Mouse (Mus musculus) ES-E14 (cell line): ENCODE results near the gene Naa15. TPM values are rescaled to one million over a fixed set of nuclear protein-coding genes. Genes with fewer than 3 reads are reported as not detected.
A peak's percentile ranks its signal among the peaks of the same experiment; 100 is the strongest.

Source experiments
- DNase-seq: peaks from one replicate; pipeline ENCODE4 v3.0.0-alpha.2; 2013; ENCODE audit warnings: low read depth, low spot score
- H3K27ac ChIP-seq: 2 replicates; pipeline ENCODE4 v1.5.1; 2012; ENCODE audit warnings: low read depth, mild to moderate bottlenecking, low read length, moderate library complexity, mixed read lengths; ENCODE audit not compliant: poor library complexity, insufficient read depth, severe bottlenecking
- H3K36me3 ChIP-seq: 2 replicates; pipeline ENCODE4 v1.6.1; 2012; ENCODE audit warnings: mild to moderate bottlenecking, low read length, moderate library complexity, mixed read lengths; ENCODE audit not compliant: control insufficient read depth, poor library complexity, insufficient read depth, severe bottlenecking
- H3K4me1 ChIP-seq, 2 experiments: fragments of 150-350 bp in 1 of 2; sonication (generic) in 1 of 2; 2 replicates each; pipeline ENCODE4 v1.6.1; 2012; ENCODE audit warnings: low read length in 2 of 2, mild to moderate bottlenecking in 1 of 2, mixed read lengths in 1 of 2; ENCODE audit not compliant: control insufficient read depth in 2 of 2, insufficient read depth in 2 of 2, poor library complexity in 1 of 2
- H3K4me3 ChIP-seq, 2 experiments: fragments of 150-350 bp in 1 of 2; sonication (generic) in 1 of 2; 2 replicates each; pipeline ENCODE4 v1.5.1; 2012; ENCODE audit warnings: low read length in 2 of 2, low read depth in 1 of 2, mild to moderate bottlenecking in 1 of 2, mixed read lengths in 1 of 2; ENCODE audit not compliant: insufficient read depth in 1 of 2, poor library complexity in 1 of 2, severe bottlenecking in 1 of 2
- H3K9ac ChIP-seq: 2 replicates; pipeline ENCODE4 v1.6.1; 2012; ENCODE audit warnings: low read depth, mild to moderate bottlenecking, low read length, mixed read lengths; ENCODE audit not compliant: poor library complexity, insufficient read depth, severe bottlenecking
- H3K9me3 ChIP-seq: fragments of 150-350 bp; sonication (generic); 2 replicates; pipeline ENCODE4 v1.6.1; 2012; ENCODE audit warnings: low read depth, mild to moderate bottlenecking, low read length; ENCODE audit not compliant: control insufficient read depth, insufficient read depth
- CHD2 ChIP-seq: IDR thresholded peaks from 2 replicates; pipeline ENCODE4 v1.6.1; 2014; ENCODE audit warnings: mild to moderate bottlenecking, low read depth, low read length, inconsistent platforms
- HCFC1 ChIP-seq: IDR thresholded peaks from 2 replicates; pipeline ENCODE4 v1.6.1; 2012; ENCODE audit warnings: low read length, inconsistent platforms, borderline replicate concordance; ENCODE audit not compliant: insufficient read depth
- MAFK ChIP-seq: IDR thresholded peaks from 2 replicates; pipeline ENCODE4 v1.6.1; 2014; ENCODE audit warnings: mild to moderate bottlenecking, low read depth, low read length, inconsistent platforms; ENCODE audit not compliant: insufficient read depth
- ZC3H11A ChIP-seq: IDR thresholded peaks from 2 replicates; pipeline ENCODE4 v1.6.1; 2012; ENCODE audit warnings: low read depth, mild to moderate bottlenecking, inconsistent platforms, low read length, borderline replicate concordance
- ZNF384 ChIP-seq: IDR thresholded peaks from 2 replicates; pipeline ENCODE4 v1.6.1; 2012; ENCODE audit warnings: low read depth, low read length, inconsistent platforms
- in situ Hi-C, 2 experiments: fragments of 600-800 bp; cut with MboI; formaldehyde crosslinking; loops; one replicate each; pipeline ENCODE4 v1.15.1; 2025; ENCODE audit warnings: low sequenced_read_pairs in 2 of 2, inconsistent platforms in 1 of 2; ENCODE audit not compliant: unreplicated experiment in 2 of 2
- total RNA-seq: library from RNA; depleted of rRNA; stranded (reverse); fragments of 300-350 nt; gene quantifications from 2 replicates; pipeline ENCODE4 v1.2.3, GENCODE M21; 2012; rRNA removed

The Naa15 gene
- total RNA-seq, result 43.7 and 53.4 TPM in 2 replicates

DNA sequence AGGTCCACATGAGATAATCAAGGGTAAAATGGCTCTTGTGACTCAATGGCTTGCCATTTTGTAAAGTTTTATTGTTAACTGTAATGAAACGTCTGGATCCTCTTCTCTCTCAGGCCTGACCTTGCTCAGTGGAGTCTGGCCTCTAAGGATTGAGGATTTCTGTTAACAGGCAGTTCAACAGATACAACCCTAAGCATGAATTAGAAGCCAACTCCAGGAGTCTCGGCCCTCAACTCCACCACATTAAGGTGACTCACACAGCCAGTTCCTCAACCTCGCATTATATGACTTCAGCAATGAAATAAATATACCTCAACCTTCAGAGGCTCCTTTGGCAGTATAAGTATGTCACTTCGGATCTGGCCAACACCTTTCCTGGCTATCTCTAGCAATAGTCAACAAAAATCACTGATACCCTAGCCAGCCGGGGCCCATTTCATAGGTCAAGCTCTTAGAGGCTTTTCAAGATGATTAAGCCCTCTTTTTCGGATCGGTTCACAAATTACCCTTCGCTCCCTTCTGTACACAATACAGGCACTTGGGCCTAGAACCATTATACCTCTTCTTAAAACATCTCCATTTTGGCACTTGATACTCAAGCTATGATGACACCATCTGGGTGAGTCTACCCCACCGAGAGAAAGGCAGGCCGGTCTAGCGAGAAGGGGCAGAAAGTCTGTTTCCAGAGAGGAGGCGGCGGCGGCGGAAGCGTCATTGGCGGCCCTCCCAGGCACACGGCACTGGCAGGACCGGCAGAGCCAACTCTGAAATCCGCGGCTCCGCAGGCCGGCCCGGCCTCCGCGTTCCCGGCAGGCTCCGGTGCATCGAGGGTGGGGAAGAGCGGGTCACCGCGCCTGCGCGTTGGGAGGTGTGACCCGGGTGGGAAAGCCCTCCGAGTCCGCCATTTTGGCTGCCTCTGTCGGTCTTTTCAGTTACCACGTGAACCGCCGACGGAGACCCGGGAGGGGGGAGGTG is at the start of gene Naa15:
Gene Naa15, plus strand, starts transcription at position 51 of the 975 bp plus-strand sequence.
- Histone ChIP-seq H3K9me3 (no peaks in the 10 kb centered on the region), H3K4me1 (peaks cover 3 to 6% of the 10 kb centered on the region in 2 experiments), H3K9ac (peak within 1 kb of the TSS; percentile 100), H3K27ac (peak within 1 kb of the TSS; percentile 93), H3K36me3 (no peaks in the 10 kb centered on the region; the same call in 1 of the 2 replicates), H3K4me3 (peak within 1 kb of the TSS; percentile 95 to 97)
- DNase-seq, result peak; percentile 86
- TF ChIP-seq MAFK (no peak), ZNF384 (no peak), CHD2 (no peak), ZC3H11A (no peak), HCFC1 (peak; percentile 46; the same call in 1 of the 2 replicates)
- in situ Hi-C loops, result no loop called here

DNA sequence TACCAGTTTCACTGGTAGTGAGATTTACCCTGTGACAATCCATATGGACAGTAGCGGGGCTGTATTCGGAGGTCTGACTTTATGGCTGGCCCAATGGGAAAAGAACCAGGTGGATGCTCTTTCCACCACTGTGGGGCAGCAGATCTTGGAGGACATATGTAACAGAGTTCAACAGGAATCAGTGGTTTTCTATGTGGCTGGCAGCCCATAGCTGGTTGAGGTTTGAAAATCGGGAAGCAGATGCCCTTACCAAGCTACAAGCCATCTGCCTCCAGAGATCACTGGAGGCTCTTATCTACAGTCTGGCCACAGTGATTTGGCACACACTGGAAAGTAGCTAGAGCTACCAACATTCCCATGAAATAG is 49.4 kb upstream of the Naa15 start:
- Histone ChIP-seq H3K9me3 (no peaks in the 10 kb centered on the region), H3K9ac (no peak overlapping the region), H3K4me1 (peaks cover 0 to 7% of the 10 kb centered on the region in 2 experiments; a peak in 1 of 4 replicates), H3K36me3 (no peaks in the 10 kb centered on the region), H3K27ac (no peak overlapping the region), H3K4me3 (peak overlapping the region in 1 of 2 experiments; percentile 51; a peak in 2 of 4 replicates)
- TF ChIP-seq MAFK (no peak), ZC3H11A (no peak), HCFC1 (no peak), ZNF384 (no peak), CHD2 (no peak)
- no peak for DNase-seq
- in situ Hi-C loops, result no loop called here

DNA sequence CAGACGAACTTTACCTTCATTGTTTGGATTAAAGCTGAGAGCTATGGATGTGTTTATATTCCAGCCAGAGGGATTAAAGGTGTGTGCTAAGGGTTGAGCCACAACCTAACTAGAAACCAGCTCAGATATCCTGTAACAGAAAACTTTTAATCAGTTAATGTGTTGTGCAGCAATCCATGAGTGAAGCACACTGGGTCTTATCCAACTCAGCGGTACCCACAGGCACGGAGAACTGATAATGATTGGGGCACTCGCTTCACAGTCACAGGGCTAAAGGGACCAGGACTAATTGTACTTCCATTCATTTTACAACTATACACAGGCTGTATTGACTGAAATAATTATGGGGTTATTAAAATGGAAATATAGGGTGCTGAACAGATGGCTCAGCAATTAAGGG is 48.0 kb upstream of the Naa15 start:
- Histone ChIP-seq H3K9me3 (no peaks in the 10 kb centered on the region), H3K4me3 (no peak overlapping the region), H3K9ac (no peak overlapping the region), H3K4me1 (no peaks in the 10 kb centered on the region), H3K27ac (no peak overlapping the region), H3K36me3 (no peaks in the 10 kb centered on the region)
- TF ChIP-seq ZC3H11A, result no peak
- no peak for TF ChIP-seq CHD2
- no peak for TF ChIP-seq ZNF384
- no peak for TF ChIP-seq MAFK
- no peak for TF ChIP-seq HCFC1
- DNase-seq, result no peak
- in situ Hi-C loops, result no loop called here

GRCm38 (mm10) chr3:51368011-51368410 is 46.9 kb upstream of the Naa15 start:
- H3K9me3 ChIP-seq, result no peaks in the 10 kb centered on the region
- no peak overlapping the region for H3K9ac ChIP-seq
- no peaks in the 10 kb centered on the region for H3K36me3 ChIP-seq
- H3K4me3 ChIP-seq, result no peak overlapping the region
- in situ Hi-C loops, result no loop called here
- no peaks in the 10 kb centered on the region for H3K4me1 ChIP-seq
- TF ChIP-seq ZNF384 (no peak), CHD2 (no peak), HCFC1 (no peak), MAFK (no peak), ZC3H11A (no peak)
- H3K27ac ChIP-seq, result no peak overlapping the region
- no peak for DNase-seq
